Mouse (Mus musculus) kidney, adult 2 months (tissue): Measurements from ENCODE around the gene Esam.

Experiments used
- CTCF ChIP-seq: fragments of 200-500 bp; conservative IDR thresholded peaks from 2 replicates; pipeline ENCODE4 v1.5.1; 2011; ENCODE audit warnings: low read depth, mild to moderate bottlenecking, control low read depth, low read length, moderate library complexity, mixed read lengths; ENCODE audit not compliant: insufficient read depth, insufficient read length
- POLR2A ChIP-seq: fragments of 200-500 bp; IDR thresholded peaks from one replicate; pipeline ENCODE4 v1.6.1; 2011; ENCODE audit warnings: low read depth, low read length, control low read depth

DNA sequence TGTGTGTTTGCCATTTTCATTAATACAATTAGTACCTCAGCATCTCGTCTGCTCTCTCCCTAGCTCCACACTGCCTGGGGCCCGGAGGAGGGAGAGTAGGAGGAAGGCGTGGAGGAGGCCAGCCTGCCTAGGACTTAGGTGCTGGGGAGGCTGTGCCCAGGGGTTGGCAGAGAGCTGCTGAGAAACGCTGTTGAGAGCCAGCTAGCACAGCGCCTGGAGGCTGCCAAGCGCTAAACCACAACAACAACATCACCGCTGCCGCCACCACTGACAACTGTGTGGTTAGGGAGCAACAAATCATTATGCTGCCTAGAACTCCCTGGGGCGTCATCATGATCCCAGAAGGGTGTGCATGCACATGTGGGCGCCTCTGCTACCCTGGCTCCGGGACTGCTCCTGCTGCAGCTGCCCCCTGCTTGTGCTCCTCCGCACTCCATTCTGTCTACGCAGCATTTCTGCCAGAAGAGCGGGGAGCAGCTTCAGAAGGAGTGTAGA lies 48.6 kb downstream of the Esam start:
- no peak for TF ChIP-seq CTCF
- no peak for TF ChIP-seq POLR2A
